Mouse (Mus musculus): ENCODE results near the gene Prkg2.

The Prkg2 gene

DNA sequence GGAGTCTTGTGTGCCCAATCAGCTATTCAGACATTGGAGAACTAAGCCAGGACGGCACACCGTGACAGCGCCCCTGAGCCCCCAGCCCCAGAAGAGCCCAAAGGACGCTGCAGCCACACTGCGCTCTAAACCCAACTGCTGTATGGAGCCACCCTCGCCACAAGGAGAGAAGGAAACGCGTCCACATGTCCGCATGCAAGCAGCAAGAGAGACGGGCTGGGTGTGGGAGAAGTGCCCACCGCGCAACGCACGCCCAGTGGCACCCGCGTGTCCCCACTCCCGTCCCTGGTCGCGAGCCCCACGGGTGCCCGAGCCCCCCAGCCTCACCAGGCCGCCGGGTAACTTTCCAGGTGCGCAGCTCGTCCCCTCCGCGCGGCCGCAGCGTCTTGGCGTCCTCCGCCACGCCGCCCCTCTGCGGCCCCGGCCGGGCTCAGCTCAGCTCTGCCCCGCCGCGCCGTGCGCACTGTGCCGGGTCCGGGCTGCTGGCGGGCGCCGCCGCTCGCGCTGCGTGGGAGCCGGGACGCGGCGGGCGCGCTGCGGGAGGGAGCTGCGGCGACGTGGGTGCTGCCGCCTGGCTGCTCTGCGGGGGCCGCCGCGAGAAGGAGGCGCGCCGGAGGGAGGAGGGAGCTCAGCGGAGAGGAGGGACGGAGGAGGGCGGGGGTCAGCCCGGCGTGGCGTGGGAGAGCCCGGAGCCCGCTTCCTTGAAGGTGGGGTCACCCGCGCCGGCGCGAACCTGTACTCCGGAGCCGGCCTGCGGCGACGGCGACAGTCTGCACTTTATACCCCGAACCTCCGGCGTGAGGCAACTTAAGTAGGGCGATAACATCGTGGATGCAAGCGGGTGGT is at the start of gene Prkg2:
Prkg2 (minus strand) TSS at position 756 of the 846 bp plus-strand sequence.
- no peak for DNase-seq (ENCODE audit: low read depth, low spot score)

DNA sequence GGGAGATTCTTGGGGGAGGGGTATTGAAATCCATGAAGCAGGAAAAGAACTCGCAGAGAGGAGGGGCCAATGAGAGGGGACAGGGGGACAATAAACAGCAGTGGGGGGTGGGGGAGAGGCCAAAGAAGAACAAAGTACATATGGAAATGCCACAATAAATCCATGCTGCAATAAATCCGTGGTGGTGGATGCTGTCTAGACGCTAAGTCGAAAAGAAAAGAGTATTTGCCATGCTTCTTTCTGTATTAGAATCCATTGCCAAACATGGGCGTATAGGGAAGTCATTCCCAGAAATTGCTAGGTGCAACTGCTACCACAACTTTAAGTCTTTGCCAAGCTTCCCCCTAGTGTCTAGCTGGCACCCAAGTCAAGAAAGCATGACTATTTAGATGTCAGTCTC is 46.8 kb upstream of the Prkg2 start:
- DNase-seq (ENCODE audit: low read depth, low spot score): no peak

DNA sequence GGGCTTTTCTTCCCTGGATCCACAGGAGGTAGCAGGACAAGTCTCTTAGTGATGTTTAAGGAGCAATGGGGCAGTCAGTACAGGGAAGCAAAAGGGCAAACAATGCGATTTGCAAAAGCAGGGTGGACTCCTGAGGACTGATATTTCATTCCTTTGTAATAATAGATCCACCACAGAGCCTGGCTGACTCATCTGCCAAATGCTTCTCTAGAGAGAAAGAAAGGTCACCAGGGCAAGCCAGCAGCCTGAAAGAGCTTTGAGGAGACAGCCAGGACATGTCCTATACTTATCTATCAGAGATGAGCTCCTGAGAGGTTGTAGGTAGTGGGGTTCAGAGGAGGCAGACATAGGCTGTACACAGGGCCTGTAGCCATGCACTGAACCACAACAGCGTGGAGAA is 41.2 kb upstream of the Prkg2 start:
- DNase-seq (ENCODE audit: low read depth, low spot score): no peak

DNA sequence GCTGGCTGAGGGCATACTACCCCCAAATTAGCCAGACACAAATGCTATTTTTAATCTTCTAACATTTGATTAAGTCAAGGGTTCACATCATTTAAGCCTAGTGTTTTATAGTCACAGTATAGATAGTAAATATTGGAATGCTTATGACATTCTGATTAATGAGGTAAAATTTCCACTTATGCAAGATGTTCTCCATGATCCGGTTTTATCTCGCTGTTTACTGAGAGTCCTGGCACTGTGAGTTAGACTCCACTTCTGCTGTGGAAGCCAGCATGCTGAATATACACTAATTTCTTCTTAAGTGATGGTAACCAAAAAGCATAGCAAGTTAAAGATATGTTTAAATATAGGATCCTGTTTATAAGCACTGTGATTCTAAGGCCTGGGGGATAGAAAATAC is 31.2 kb upstream of the Prkg2 start:
- DNase-seq (ENCODE audit: low read depth, low spot score): no peak

DNA sequence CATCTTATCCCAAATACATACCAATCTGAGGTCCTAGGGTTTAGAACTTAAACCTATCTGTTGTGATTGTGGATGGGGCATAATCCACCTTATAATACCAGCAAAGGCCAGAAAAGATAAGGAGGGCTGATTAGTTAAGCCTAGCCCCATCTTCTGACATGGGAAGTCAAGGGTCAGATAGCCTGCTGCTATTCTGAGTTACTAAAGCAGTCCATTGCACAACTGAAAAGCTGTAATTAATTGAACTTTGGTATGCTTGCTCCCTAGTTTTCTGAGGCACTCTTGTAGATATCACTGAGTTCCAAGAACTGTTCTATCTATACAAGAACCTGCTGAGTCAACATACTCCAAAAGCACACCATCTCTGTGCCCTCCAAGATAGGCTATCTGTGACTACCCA is 25.4 kb upstream of the Prkg2 start:
- DNase-seq (ENCODE audit: low read depth, low spot score): no peak

DNA sequence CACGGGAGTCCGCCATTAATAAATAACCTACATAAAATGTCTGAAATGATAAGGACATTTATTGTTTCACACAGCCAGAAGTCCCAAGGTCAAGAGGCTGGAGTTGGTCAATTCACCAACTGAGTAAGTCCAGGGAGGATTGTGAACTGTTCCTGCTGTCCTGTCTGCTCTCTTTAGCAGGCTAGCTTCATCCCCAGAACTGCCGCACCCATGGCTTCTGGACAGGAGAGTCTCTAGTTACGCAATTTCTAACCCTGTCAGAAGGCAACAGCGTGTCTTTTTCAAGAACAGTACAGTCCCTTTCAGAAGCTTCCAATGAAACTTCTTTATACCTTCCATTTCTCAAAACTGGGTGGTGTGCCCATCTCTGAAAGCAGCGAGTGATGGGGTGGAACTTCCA is 1.9 kb upstream of the Prkg2 start:
- no peak for DNase-seq (ENCODE audit: low read depth, low spot score)

DNA sequence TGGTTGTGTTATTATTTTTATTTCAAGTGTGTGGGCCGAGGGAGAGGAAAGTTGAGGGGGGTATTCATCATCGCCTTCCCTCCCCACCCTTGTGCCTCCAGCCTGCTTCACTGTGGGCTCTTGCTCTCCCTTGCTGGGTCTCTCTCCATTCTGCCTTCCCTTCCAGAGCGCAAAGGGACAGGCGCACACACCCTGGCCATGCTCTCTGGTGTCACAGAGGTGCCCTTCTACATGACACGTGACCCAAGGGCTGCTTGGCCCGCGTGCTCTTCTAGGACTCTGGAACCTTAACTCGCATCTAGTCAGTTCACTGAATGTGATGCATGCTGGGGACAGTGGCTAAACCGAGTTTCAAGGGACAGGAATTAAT is 276 bp upstream of the Prkg2 start:
- DNase-seq (ENCODE audit: low read depth, low spot score): no peak

DNA sequence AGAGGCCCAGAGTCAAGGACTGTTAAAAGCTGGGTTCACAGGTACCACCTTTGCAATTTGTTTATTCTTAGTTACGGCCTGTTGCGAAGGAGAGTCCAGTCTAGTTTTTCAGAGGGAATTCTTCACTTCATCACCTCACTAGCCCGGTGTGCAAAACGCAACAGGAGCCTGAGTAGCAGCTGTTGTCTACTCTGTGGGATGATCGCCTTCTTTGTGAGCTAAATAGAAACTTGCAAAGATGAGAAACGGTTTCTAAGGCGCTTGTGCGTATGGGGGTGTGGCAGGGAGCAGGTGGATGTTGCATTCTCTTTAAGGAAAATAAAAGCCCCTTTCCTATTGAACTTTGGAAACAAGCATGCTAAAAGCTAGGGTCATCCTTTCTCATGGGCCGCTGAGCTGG is 1.2 kb downstream of the Prkg2 start:
- no peak for DNase-seq (ENCODE audit: low read depth, low spot score)

DNA sequence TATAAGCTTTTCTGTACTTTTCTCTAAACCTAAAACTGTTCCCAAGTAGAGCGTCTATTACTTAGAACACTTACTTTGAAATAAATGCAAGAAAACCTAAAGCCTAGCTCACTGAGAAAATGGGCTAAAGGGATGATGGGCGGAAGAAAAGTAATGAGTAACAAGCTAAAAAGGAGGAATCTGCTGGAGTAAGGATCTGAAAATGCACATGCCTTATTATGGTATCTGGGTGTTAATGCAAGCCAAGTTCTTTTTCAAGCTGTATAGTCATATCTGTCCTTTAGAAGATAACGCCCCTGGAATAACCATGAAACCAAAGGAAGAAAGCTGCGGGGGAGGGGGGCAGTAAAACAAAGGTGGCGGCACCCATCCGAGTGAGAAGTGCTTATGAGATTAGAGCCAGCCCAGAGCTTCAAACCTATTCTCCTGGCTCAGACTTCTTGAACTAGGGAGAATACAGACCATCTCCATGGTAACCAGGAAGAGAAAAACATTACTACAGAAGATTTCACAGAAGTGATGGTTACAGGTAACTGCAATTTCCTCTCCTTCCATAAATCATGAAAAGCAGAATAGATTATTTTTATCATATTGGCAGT is 5.5 kb downstream of the Prkg2 start:
- DNase-seq (ENCODE audit: low read depth, low spot score): no peak

DNA sequence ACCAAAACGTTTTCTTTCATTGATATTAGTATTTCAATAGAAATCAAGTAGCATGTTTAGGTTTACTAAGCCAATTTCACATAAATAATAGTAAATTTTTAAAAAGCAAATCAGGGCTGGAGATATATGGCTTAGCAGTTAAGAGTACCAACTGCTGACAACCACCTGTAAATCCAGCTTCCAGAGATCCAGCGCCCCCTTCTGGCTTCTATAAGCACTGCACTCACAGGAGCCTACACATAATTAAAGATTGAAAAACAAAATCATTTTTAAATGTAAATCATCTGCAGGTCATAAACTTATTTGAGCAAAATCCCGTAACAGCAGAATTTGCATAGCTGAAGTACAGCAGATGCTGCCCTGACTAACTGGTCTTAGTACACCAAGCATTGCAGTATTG is 10.8 kb downstream of the Prkg2 start:
- DNase-seq (ENCODE audit: low read depth, low spot score): no peak

DNA sequence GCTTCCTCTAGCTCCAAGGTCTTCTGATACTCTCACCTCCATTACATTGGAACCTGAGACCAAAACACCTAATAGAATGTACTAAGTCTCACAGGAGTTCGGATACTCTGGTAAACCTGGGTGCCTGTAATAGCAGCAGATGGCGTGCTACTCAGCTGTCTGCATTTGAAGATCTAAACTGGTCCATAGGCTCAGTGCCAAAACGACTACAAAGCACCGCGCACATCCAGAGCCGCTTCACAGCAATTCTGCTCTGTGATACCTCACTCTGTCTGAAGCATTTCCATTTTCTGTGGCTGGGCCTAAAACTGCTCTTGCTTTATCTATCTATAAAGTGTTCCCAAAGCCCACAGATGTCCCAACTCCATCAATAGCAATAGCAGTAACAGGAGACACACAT is 17.4 kb downstream of the Prkg2 start:
- no peak for DNase-seq (ENCODE audit: low read depth, low spot score)

DNA sequence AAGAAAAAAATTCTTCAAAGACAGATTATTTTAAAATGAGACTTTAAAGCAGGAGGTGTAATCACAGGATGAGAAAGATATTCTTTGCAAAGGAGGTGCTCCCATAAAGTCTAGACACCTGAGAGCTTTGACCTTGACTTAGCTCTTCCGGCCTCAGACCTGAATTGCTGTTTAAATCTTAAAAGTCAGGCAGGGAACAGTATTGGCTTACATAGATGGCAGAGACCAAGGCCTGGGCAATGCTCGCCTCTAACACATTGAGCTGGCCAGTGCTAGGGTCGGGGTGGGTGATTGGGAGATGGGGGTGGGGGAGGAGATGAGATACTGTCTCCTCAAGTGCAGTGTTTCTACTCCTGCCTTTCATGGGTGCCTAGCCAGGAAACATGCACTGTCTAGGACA is 22.0 kb downstream of the Prkg2 start:
- no peak for DNase-seq (ENCODE audit: low read depth, low spot score)

DNA sequence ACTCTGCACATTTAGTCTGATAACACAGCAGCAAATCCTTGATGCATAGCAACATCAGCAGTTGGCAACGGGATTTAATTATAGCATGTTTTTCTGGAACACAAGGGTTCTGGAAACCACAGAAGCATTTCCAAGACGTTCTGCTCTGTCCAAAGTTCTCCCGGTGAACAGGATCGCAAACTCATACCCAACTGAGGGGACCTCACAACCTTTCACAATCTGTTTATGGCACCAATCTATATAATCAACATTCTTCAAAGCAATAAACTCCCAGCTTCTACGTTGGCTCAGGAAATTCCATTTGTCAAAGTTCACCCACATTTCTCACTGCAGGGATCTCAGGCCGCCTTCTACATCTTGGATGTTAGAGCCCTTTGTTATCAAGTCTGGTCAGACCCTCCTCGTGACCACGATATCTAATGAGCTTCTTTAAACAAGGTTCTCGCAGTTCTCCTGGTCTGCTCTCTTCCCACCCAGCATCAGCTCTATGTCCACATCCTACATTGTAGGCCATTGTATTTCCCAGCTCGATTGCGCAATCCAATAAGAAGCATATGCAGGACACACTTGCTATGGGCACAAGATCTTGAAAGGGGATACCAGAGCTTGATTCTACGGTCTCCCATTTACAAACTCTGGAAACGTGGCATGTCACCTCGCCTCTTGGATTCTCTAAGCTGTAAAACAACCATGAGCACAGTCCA is 26.6 kb downstream of the Prkg2 start:
- no peak for DNase-seq (ENCODE audit: low read depth, low spot score)

DNA sequence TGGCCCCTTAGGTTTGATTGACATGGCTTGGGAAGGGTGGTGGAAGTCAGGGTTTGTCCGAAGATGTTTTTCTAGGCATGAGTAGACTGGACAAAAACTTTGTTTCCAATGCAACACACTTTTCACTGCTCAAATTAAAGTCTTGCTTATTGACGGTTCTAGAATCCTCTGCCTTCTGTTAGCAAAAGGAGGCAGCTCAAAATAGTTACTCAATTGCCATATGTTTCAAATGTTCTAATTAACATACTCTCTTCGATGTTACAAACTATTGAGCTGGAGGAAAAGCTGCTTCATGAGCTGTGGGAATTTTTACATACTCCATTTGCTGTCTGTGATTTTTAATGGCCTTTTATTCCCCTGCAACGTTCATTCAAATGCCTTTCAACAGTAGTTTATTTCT is 39.0 kb downstream of the Prkg2 start:
- DNase-seq (ENCODE audit: low read depth, low spot score): no peak

DNA sequence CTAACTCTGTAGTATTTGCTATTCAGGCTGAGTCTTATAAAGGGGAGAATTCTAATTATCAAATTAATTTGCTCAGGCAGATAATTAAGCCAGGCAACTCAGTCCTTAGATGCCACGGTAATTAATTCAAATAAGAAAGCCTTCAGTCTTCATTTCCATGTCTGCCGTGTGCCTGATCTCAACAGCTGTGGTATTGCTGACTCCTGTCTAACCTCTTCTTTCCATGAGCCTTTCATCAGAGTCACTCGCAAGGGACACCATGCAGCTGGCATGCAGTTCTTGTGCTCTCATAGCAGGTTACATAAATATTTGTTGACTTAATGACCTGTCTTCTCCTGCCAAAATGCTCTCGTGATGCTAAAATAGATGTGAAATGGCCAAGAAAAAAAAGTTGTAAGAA is 41.4 kb downstream of the Prkg2 start:
- no peak for DNase-seq (ENCODE audit: low read depth, low spot score)

DNA sequence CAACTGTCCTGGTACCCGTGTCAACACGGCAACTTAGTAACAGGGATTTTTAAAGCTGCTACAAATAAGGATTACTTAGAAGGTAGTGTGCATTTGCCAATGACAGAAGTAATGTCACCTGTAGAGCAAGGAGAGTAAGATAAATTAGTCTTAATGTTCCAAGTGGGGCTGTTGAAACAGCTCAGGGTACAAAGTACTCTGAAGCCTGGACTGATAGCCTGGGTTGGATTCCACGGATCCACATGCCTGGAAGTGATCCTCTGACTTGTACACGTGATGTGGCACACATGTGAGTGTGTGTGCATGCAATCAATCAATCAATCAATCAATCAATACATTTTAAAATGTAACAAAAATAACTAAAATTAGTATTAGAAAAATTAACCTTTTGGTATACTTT is 45.6 kb downstream of the Prkg2 start:
- no peak for DNase-seq (ENCODE audit: low read depth, low spot score)

DNA sequence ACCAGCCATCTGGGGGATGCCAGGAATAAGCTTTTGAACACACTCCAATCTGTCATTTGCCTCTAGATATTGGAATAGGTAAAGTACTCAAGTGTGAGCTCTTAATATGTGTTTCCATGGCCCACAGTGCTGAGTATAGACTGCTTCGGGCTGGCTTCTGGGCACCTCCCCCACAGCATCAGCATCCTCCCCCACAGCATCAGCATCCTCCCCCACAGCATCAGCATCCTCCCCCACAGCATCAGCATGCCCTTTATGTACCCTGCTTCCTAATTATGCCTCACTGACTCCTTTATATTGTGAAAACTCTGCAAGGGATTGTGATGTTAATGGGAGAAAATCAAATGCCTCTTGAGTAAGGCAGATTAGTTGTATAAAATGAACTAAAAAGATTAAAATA is 49.5 kb downstream of the Prkg2 start:
- no peak for DNase-seq (ENCODE audit: low read depth, low spot score)

DNA sequence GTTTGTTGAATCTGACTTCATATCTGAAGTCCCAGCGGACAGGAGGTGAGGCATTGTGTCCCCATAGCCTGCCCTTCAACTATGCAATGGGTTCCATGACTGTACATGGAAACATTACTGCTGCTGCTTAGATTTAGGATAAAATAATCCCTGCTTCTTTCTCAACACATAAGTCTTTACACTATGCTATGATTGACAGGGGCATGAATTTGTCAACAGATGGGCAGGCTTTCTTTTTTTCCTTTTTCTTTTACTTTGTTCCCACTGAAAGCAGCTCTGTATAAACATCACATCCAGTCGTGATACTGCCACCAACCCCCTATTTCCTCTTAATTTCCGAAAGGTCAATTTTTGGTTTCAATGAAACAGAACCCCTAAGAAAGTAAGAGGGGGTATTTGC is 50.0 kb downstream of the Prkg2 start:
- DNase-seq (ENCODE audit: low read depth, low spot score): no peak

DNA sequence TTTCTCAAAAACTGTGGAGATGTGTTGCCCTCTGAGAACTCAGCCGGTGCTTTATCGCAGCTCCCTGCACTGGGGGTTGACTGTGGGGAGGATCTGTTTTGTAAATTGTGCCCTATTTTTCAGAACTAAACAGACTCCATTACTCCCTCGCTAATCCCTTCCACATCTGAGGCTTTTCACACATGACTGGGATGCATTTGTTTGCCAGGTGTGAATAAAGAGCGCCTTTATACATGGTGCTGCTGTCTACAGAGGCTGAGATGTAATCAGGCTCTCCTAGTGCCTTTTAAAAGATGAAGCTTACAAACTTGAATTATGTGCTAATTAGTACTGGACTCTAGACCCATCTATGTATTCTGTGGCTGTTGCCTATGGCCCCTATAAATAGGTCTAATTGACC is 50.7 kb downstream of the Prkg2 start:
- no peak for DNase-seq (ENCODE audit: low read depth, low spot score)

DNA sequence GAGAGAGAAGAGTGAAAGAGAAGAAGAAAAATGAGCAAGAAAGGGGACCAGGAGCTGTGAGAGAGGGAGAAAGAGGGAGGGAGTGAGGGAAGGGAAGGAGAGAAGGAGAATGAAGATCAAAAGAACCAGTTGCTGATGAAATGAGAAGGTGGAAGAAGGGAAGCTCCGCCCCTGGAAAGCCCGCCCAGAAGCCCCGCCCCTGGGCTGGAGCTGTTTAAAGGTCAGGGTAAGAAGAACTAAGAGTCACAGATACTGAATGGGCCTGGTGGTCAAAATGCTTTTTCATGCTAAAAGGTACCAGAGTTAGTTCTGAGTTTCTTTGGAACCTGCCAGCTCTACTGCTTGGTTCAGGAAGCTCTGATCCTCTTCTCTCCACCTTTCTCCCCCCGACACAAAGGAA is 51.1 kb downstream of the Prkg2 start:
- DNase-seq (ENCODE audit: low read depth, low spot score): no peak

DNA sequence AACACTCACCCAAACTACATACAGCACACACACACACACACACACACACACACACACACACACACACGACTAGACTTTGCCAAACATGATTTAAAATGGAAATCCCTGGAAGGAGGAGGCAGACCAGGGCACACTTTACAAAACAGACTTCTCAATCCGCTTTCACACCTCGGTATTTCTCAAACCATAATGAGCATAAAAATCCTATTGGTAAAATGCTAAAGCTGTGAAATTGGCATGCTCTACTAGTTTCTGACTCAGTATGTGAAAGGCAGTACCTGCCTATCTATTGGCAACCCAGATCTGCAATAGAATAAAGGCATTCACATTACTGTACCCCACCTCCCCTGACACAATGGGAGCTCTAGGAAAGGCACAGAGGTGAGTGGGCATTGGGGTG is 52.1 kb downstream of the Prkg2 start:
- DNase-seq (ENCODE audit: low read depth, low spot score): no peak

DNA sequence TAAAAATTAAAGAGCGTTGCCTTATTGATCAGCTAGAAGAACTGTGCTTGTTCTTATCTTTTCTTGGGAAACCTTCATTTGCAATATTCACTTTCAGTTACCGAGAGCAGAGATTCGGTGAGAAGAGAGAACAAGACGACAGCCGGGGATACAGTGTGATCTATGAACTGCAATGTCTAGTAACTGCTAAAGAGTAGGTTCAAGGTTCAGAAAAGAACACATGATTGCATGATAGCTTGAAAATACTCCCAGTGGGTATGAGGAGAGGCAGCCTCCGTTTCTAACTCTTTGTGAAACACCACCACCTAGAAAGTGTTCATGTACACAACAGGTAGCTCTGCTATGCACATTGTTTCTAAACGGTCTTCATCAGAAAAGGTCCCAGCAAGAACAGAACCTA is 55.8 kb downstream of the Prkg2 start:
- DNase-seq (ENCODE audit: low read depth, low spot score): no peak

DNA sequence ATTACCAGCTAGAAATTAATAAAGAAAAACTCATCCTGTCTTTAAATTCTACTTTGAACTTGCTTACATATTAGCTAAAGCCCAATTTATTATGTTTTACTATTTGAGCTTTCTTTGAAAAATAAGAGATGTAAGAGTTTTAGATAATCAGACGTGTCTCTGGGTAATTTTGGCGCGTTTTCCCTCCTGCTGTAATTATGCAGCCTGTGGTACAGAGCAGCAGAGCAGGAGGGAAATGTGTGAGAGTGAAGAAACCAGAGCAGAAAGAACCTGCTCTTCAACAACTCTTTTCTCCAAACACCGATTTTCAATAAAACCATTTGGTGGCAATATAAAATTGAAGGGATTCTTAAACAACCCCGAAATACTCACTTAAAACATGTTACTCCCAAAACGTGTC is 58.8 kb downstream of the Prkg2 start:
- no peak for DNase-seq (ENCODE audit: low read depth, low spot score)
